Mouse (Mus musculus): ENCODE measurements around the gene Pitpnm3.

- TF ChIP-seq CTCF (IDR thresholded peaks at IDR 0.05; ENCODE audit: low read depth, low read length) (no peak), POLR2A (IDR thresholded peaks at IDR 0.05; ENCODE audit: extremely low read depth, insufficient read depth, low read length) (no peak)
These were observed 68.3 kb downstream of the Pitpnm3 start for GRCm38 (mm10) chr11:72067326-72067725.
